Mouse (Mus musculus) spleen, adult 18-20 months (tissue): ENCODE data around the gene Flrt3.

ENCODE experiments used
- DNase-seq, 2 experiments: peaks; one replicate each; pipeline ENCODE4 v3.0.0; 2022; ENCODE audit warnings: mixed read lengths in 2 of 2

The Flrt3 gene

GRCm38 (mm10) chr2:140621730-140622337 is 49.4 kb downstream of the Flrt3 start:
- DNase-seq, result no peak

DNA sequence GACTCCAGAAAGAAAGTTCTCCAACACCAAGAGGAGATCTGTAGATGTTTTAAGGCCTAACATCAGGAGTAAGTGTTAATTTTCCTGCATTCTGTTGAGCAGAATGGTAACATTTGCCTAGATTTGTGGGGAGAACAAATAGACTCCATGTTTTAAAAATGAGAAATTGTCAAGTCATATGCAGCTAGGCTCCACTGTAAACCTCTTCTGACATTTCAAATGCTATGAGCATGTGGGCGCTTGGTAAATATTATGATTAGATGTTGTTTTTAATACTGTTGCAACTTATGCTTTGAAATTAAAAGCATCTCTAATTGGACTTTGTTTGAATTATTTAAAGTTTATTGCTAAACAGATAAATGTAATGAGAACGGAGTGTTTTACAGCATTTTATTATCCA is 55.8 kb downstream of the Flrt3 start:
- DNase-seq, result no peak
